Mouse (Mus musculus) liver, postnatal 0 days (tissue): ENCODE measurements around the gene Plcb4. TPM values are rescaled to one million over a fixed set of nuclear protein-coding genes. Genes with fewer than 3 reads are reported as not detected.
A peak's percentile ranks its signal among the peaks of the same experiment; 100 is the strongest.

ENCODE experiments used
- ATAC-seq: fragments of 200-750 bp; cut with Nextera tagmentation; 2 replicates; pipeline ENCODE4 v1.8.0; 2017; ENCODE audit warnings: mild to moderate bottlenecking, moderate library complexity
- DNase-seq: peaks from one replicate; pipeline ENCODE4 v3.0.0-alpha.2; 2016
- H3K27ac ChIP-seq: fragments of 300-500 bp; sonication (generic); 2 replicates; pipeline ENCODE4 v1.5.1; 2014; ENCODE audit warnings: antibody characterized with exemption, moderate library complexity, mild to moderate bottlenecking, low read depth
- H3K27me3 ChIP-seq: fragments of 300-500 bp; sonication (generic); 2 replicates; pipeline ENCODE4 v1.6.1; 2014; ENCODE audit warnings: low read length, control low read depth, mixed read lengths; ENCODE audit not compliant: insufficient read depth
- H3K36me3 ChIP-seq: fragments of 300-500 bp; sonication (generic); replicated peaks from 2 replicates; pipeline ENCODE4 v1.6.1; 2014; ENCODE audit warnings: mild to moderate bottlenecking, control low read depth, low read length, moderate library complexity, mixed read lengths; ENCODE audit not compliant: insufficient read depth
- H3K4me1 ChIP-seq: fragments of 300-500 bp; sonication (generic); 2 replicates; pipeline ENCODE4 v1.6.1; 2014; ENCODE audit warnings: antibody characterized with exemption, mild to moderate bottlenecking, control low read depth; ENCODE audit not compliant: insufficient read depth
- H3K4me2 ChIP-seq: fragments of 300-500 bp; sonication (generic); 2 replicates; pipeline ENCODE4 v1.6.1; 2014; ENCODE audit warnings: low read depth, mild to moderate bottlenecking, low read length, moderate library complexity, mixed read lengths
- H3K4me3 ChIP-seq: fragments of 300-500 bp; sonication (generic); 2 replicates; pipeline ENCODE4 v1.5.1; 2014; ENCODE audit warnings: low read depth, low read length
- H3K9ac ChIP-seq: fragments of 300-500 bp; sonication (generic); replicated peaks from 2 replicates; pipeline ENCODE4 v1.6.1; 2014; ENCODE audit warnings: mild to moderate bottlenecking, moderate library complexity
- H3K9me3 ChIP-seq: fragments of 300-500 bp; sonication (generic); 2 replicates; pipeline ENCODE4 v1.6.1; 2016; ENCODE audit warnings: mild to moderate bottlenecking, control low read depth, low read length, mixed read lengths
- CTCF ChIP-seq: sonication (generic); IDR thresholded peaks from 2 replicates; pipeline ENCODE4 v1.5.1; 2016; ENCODE audit warnings: antibody characterized with exemption, low read depth
- EP300 ChIP-seq: IDR thresholded peaks from 2 replicates; pipeline ENCODE4 v1.6.1; 2016; ENCODE audit warnings: antibody characterized with exemption, low read depth, mild to moderate bottlenecking
- WGBS: fragments of 180-500 bp; shearing (Covaris S2); extraction: QIAGEN DNeasy Blood & Tissue Kit; methylation state at CpG from one replicate; pipeline ENCODE4 v1.1.7; 2014; ENCODE audit not compliant: insufficient replicate concordance; 5-methylcytosine and 5-hydroxymethylcytosine counted together
- polyA plus RNA-seq: library from polyadenylated mRNA; unstranded; fragments of >200 nt; fragmentation: Nextera tagmentation; extraction: Ambion mirVana; gene quantifications from 2 replicates; pipeline ENCODE4 v1.2.1, GENCODE M21; 2015

Plcb4 gene
- polyA plus RNA-seq = 2.3 and 2.8 TPM in 2 replicates

DNA sequence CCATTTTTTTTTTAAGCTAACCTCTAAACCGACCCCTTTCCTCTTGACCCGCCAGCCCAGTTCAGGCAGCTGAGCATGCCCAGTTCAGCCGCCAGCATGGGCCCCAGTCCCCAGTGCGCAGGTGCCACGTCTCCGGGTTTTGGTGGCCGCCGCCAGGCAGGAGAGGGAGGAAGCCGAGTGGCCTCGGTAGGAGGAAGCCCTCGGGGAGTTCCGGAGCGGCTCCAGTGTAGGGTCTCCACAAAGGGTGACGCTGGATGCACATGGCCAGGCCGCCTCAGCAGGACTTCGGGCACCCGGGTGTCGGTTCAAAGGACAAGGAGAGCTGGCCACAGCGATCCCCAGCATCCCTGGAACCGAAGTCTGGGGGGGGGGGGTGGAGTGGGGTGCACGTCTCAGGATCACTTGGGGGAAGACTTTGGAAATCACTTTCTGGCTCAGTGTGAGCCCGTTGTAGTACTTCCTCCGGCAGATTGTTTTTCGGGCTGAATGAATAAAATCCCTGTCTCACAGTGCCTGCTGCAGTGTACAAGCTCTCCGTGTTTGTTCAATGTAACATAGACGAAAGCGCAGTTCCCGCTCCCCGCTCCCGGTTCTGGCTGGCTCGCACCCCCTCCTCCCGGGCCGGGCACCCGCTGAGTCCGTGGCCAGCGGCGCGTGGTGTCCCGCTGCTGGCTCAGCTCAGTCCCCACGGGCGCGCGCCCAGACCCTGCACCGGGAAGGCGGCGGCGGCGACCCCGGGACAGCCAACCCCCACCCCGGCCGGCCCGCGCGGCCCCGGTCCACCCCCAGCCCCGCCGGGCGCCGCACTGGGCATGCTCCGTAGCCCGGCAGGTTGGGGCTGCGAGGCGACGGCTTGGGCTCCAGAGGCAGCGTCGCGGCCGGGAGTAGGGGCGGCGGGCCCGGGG, at the start of gene Plcb4:
Plcb4 (plus strand) TSS at position 526 of the 905 bp plus-strand sequence.
- peak; percentile 85 for ATAC-seq
- no peaks in the 10 kb centered on the region for H3K27me3 ChIP-seq
- under 1% methylated on average over 48 of the region's 71 CpGs for WGBS
- DNase-seq = peak; percentile 82
- no peaks in the 10 kb centered on the region for H3K9me3 ChIP-seq
- H3K4me3 ChIP-seq = peak within 1 kb of the TSS; percentile 77
- peak within 1 kb of the TSS; percentile 94 for H3K27ac ChIP-seq
- H3K9ac ChIP-seq = peak within 1 kb of the TSS; percentile 80
- peak within 1 kb of the TSS; percentile 76 for H3K4me2 ChIP-seq
- no peaks in the 10 kb centered on the region for H3K4me1 ChIP-seq
- H3K36me3 ChIP-seq = no peaks in the 10 kb centered on the region
- TF ChIP-seq CTCF (no peak), EP300 (no peak)

DNA sequence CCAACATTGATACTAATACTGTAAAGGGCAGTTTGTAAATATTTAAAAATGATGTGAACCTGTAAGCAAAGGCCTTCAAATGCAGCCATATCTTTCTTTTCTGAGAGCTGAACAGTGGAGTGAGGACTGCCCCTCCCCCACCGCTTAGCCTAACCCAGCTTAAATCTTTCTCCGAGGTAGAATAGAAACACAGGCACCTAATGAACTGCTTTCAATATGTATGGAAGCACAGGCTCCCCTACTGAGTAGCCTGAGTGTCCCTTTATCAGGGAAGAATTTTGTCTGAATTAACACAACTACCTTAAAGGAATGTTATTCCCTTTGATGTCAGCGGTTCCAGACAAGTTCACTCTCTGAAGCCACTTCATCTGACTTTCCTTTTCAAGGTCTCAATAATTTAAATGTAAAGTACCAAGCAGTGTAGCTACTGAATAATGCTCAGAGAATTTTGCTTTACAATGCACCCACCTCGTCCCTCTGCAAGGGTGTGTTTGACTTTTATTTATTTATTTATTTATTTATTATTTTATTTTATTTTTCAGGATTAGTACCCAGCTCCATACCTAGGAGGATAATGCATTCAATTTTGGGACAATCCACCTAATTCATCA, 44.1 kb upstream of the Plcb4 start:
- Histone ChIP-seq H3K4me3 (no peak overlapping the region), H3K9me3 (no peaks in the 10 kb centered on the region), H3K9ac (no peak overlapping the region), H3K4me2 (no peak overlapping the region), H3K27me3 (no peaks in the 10 kb centered on the region), H3K4me1 (no peaks in the 10 kb centered on the region), H3K36me3 (no peaks in the 10 kb centered on the region), H3K27ac (no peak overlapping the region)
- ATAC-seq (no peak), DNase-seq (no peak)
- WGBS = 54% methylated on average over 4 of the region's 4 CpGs
- no peak for TF ChIP-seq CTCF

DNA sequence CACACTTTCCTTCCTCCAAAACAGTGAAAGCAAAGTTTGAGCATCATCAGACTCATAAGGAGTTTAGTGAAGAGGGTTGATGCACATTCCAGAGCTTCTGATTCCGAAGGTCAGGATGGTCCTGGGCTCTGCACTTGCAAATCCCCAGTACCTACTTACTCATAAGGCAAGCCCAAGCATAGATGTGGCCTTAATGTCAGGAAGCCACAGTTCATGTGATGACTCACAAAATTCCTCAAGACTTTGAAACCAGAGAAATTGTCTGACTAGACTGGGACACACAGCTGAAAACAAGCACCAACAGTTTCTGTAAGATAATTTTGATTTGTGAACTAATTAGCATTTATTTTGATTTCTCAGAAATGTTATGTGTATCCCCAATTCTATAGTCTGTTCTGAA, 42.7 kb upstream of the Plcb4 start:
- Histone ChIP-seq H3K36me3 (no peaks in the 10 kb centered on the region), H3K27ac (no peak overlapping the region), H3K9ac (no peak overlapping the region), H3K9me3 (no peaks in the 10 kb centered on the region), H3K4me1 (no peaks in the 10 kb centered on the region), H3K4me3 (no peak overlapping the region), H3K27me3 (no peaks in the 10 kb centered on the region), H3K4me2 (no peak overlapping the region)
- ATAC-seq = no peak
- DNase-seq = no peak
- TF ChIP-seq EP300 (no peak), CTCF (no peak)
- WGBS = 66% methylated on average over 1 of the region's 1 CpGs

DNA sequence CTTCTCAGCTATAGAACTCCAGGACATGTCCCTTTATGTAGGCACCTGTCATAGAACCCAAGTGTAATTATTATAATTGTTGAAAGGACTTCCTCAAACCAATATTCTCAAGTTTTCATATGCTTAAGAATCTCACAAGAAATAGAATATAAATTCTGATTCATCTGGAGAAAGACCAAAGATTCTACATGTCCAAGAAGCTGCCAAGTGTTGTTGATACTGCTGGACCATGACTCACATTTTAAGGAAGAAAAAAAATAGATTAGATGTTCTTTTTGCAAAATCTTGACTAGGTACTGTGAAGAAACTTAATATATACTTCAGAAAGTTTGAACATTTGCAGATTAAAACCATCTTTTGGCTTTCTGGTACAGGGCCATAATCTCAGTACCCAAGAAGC, 40.3 kb upstream of the Plcb4 start:
- Histone ChIP-seq H3K9me3 (no peaks in the 10 kb centered on the region), H3K4me3 (no peak overlapping the region), H3K36me3 (no peaks in the 10 kb centered on the region), H3K4me2 (no peak overlapping the region), H3K4me1 (no peaks in the 10 kb centered on the region), H3K27ac (no peak overlapping the region), H3K9ac (no peak overlapping the region), H3K27me3 (no peaks in the 10 kb centered on the region)
- ATAC-seq (no peak), DNase-seq (no peak)
- TF ChIP-seq CTCF = no peak
- no peak for TF ChIP-seq EP300

DNA sequence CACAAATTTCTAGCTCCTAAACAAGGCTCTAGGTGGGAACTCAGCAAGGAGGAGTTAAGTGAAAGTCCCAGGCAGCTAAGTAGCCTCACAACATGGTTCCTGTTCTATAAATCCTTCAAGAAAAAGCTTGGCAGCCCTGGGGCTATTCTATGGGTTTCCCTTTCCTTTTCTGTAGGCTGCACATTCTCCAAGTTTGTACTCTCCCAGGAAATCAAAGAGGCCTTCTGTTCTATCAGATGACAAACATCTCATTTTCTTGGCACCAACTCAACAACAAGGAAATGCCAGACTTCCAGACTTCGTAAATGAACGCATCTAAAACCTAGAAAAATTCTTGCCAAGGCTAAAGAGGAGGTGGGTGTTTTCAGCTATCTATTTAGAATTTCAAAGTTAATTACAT, 38.9 kb upstream of the Plcb4 start:
- no peak overlapping the region for H3K4me3 ChIP-seq
- ATAC-seq (no peak), DNase-seq (no peak)
- no peak overlapping the region for H3K9ac ChIP-seq
- no peak for TF ChIP-seq EP300
- no peak for TF ChIP-seq CTCF
- no peaks in the 10 kb centered on the region for H3K36me3 ChIP-seq
- H3K4me1 ChIP-seq = no peaks in the 10 kb centered on the region
- H3K27ac ChIP-seq = no peak overlapping the region
- H3K27me3 ChIP-seq = no peaks in the 10 kb centered on the region
- no peaks in the 10 kb centered on the region for H3K9me3 ChIP-seq
- H3K4me2 ChIP-seq = no peak overlapping the region
- 71% methylated on average over 2 of the region's 2 CpGs for WGBS

DNA sequence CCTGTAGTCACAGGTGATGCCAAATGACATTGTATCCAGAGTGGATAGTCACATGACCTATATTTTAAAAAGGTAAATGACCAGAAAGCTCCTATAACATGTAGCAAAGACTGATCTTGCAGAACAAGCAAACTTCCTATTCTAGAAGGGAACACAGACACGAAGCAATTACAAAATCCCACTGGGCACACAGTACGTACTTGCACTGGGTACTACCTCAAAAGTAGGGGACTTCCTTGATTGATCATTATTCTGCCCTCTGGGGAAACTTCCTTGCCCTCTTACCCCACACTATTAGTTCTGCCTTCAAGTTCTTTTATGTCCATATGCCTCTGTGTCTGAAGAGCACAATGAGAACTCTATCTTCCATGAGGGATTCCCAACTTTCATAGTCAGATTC, 31.0 kb upstream of the Plcb4 start:
- no peak for TF ChIP-seq CTCF
- TF ChIP-seq EP300 = no peak
- H3K9me3 ChIP-seq = no peaks in the 10 kb centered on the region
- H3K9ac ChIP-seq = no peak overlapping the region
- WGBS = 61% methylated on average over 2 of the region's 2 CpGs
- no peak overlapping the region for H3K4me2 ChIP-seq
- DNase-seq (no peak), ATAC-seq (peak; percentile 27)
- no peak overlapping the region for H3K27ac ChIP-seq
- H3K4me1 ChIP-seq = no peaks in the 10 kb centered on the region
- H3K4me3 ChIP-seq = no peak overlapping the region
- H3K36me3 ChIP-seq = no peaks in the 10 kb centered on the region
- H3K27me3 ChIP-seq = no peaks in the 10 kb centered on the region
